10 mouse cellular contexts compared by ENCODE assay signal in the genomic region with DNA sequence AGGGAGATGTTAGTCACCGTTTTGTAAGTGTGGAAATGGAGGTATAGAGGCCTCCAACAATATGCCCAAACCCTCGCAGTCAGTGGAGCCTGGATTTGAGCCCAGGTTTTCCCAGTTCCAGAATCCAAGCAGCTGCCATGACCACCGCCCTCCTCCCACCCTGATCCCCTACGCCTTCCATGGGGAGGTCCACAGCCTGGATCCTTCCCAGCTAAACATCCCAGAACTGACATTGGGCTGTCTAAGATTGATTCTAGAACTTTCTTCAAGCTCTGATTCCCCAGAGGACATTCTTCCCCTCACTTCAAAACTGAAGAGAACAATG.
DNase-seq lines count a peak whose midpoint lies in the region; ATAC-seq and TF ChIP-seq lines count a peak whose summit lies in the region.
"Had no signal": no experiment of that assay in that cellular context is flagged by ENCODE, and none has a peak within 500 bp of the region (broad histone marks: within the 10 kb centered on the region; RNA-seq: fewer than 3 reads in every experiment).

No protein-coding gene starts in this region.

- 79% methylated on average over 4 of the region's 4 CpGs for WGBS in forebrain, embryonic 10.5 days
- 51% methylated on average over 4 of the region's 4 CpGs for WGBS in forebrain, embryonic 13.5 days
- WGBS in intestine, embryonic 14.5 days: 71% methylated on average over 4 of the region's 4 CpGs
- 66% methylated on average over 4 of the region's 4 CpGs for WGBS in intestine, postnatal 0 days
- WGBS in limb, embryonic 15.5 days: 51% methylated on average over 4 of the region's 4 CpGs

- peak overlapping the region; percentile 40; the same call in 1 of the 2 replicates for H3K27ac ChIP-seq in forebrain, embryonic 10.5 days
- no peak overlapping the region for H3K27ac ChIP-seq in forebrain, embryonic 13.5 days
- H3K27ac ChIP-seq in intestine, embryonic 14.5 days (ENCODE audit: low read depth): peak overlapping the region; percentile 24; the same call in 1 of the 2 replicates
- H3K27ac ChIP-seq in intestine, postnatal 0 days (ENCODE audit: low read depth, low read length): no peak overlapping the region
- H3K27ac ChIP-seq in embryonic fibroblast, embryonic 13.5 days (ENCODE audit: insufficient read depth, low read length): peak overlapping the region; percentile 28
- peak overlapping the region; percentile 60 for H3K27ac ChIP-seq in limb, embryonic 15.5 days
- H3K27ac ChIP-seq: liver, embryonic 12.5 days had no signal

- H3K36me3 ChIP-seq in forebrain, embryonic 10.5 days (replicated peaks): no peaks in the 10 kb centered on the region
- no peaks in the 10 kb centered on the region for H3K36me3 ChIP-seq in forebrain, embryonic 13.5 days (ENCODE audit: poor library complexity, severe bottlenecking)
- no peaks in the 10 kb centered on the region for H3K36me3 ChIP-seq in intestine, embryonic 14.5 days (ENCODE audit: control insufficient read depth, insufficient read depth, low read length)
- H3K36me3 ChIP-seq in intestine, postnatal 0 days (ENCODE audit: control insufficient read depth, insufficient read depth): no peaks in the 10 kb centered on the region
- no peaks in the 10 kb centered on the region for H3K36me3 ChIP-seq in limb, embryonic 15.5 days
- H3K36me3 ChIP-seq: liver, embryonic 12.5 days had no signal

- peaks cover 8% of the 10 kb centered on the region for H3K27me3 ChIP-seq in forebrain, embryonic 10.5 days (ENCODE audit: poor library complexity, severe bottlenecking)
- peaks cover 8% of the 10 kb centered on the region for H3K27me3 ChIP-seq in forebrain, embryonic 13.5 days
- no peaks in the 10 kb centered on the region for H3K27me3 ChIP-seq in intestine, embryonic 14.5 days (replicated peaks; ENCODE audit: control insufficient read depth, insufficient read depth, low read length)
- H3K27me3 ChIP-seq in intestine, postnatal 0 days (replicated peaks; ENCODE audit: control insufficient read depth, insufficient read depth, low read length): no peaks in the 10 kb centered on the region
- H3K27me3 ChIP-seq in limb, embryonic 15.5 days: no peaks in the 10 kb centered on the region
- H3K27me3 ChIP-seq: liver, embryonic 12.5 days had no signal

- H3K4me2 ChIP-seq in forebrain, embryonic 13.5 days: no peak overlapping the region
- no peak overlapping the region for H3K4me2 ChIP-seq in intestine, embryonic 14.5 days (ENCODE audit: low read length)
- H3K4me2 ChIP-seq in intestine, postnatal 0 days (replicated peaks; ENCODE audit: low read depth): no peak overlapping the region
- H3K4me2 ChIP-seq in limb, embryonic 15.5 days: no peak overlapping the region
- H3K4me2 ChIP-seq: liver, embryonic 12.5 days had no signal

- no peaks in the 10 kb centered on the region for H3K9me3 ChIP-seq in forebrain, embryonic 10.5 days
- no peaks in the 10 kb centered on the region for H3K9me3 ChIP-seq in forebrain, embryonic 13.5 days (replicated peaks)
- no peaks in the 10 kb centered on the region for H3K9me3 ChIP-seq in intestine, embryonic 14.5 days (ENCODE audit: control insufficient read depth, low read length)
- no peaks in the 10 kb centered on the region for H3K9me3 ChIP-seq in intestine, postnatal 0 days (ENCODE audit: control insufficient read depth)
- no peaks in the 10 kb centered on the region for H3K9me3 ChIP-seq in limb, embryonic 15.5 days
- H3K9me3 ChIP-seq: liver, embryonic 12.5 days had no signal

- H3K4me1 ChIP-seq in forebrain, embryonic 10.5 days: peaks cover 28% of the 10 kb centered on the region
- peaks cover 16% of the 10 kb centered on the region for H3K4me1 ChIP-seq in forebrain, embryonic 13.5 days
- peaks cover 13% of the 10 kb centered on the region for H3K4me1 ChIP-seq in intestine, embryonic 14.5 days (replicated peaks; ENCODE audit: control insufficient read depth, insufficient read depth, low read length)
- H3K4me1 ChIP-seq in intestine, postnatal 0 days (replicated peaks; ENCODE audit: control insufficient read depth, insufficient read depth, low read length): no peaks in the 10 kb centered on the region
- H3K4me1 ChIP-seq in embryonic fibroblast, embryonic 13.5 days (ENCODE audit: control insufficient read depth, insufficient read depth, low read length): peaks cover 5% of the 10 kb centered on the region; the same call in 1 of the 2 replicates
- H3K4me1 ChIP-seq in limb, embryonic 15.5 days: peaks cover 20% of the 10 kb centered on the region
- H3K4me1 ChIP-seq: liver, embryonic 12.5 days had no signal

- no peak for DNase-seq in forebrain, embryonic 10.5 days (ENCODE audit: extremely low spot score, low spot score)
- no peak for DNase-seq in intestine, embryonic 14.5 days (ENCODE audit: low spot score)
- DNase-seq in retina, postnatal 1 day: no peak
- no peak for DNase-seq in Muller cell, postnatal 12 days (ENCODE audit: inconsistent ontology term)
- DNase-seq: cerebellum, adult 9-10 months had no signal

- no peak for ATAC-seq in forebrain, embryonic 13.5 days
- ATAC-seq in intestine, embryonic 14.5 days (replicated peaks; ENCODE audit: low FRiP score, low TSS enrichment, low read depth): no peak
- no peak for ATAC-seq in intestine, postnatal 0 days
- ATAC-seq in limb, embryonic 15.5 days (ENCODE audit: insufficient number of reproducible peaks, low FRiP score, low TSS enrichment, low read depth): no peak
- ATAC-seq: liver, embryonic 12.5 days had no signal

- no peak overlapping the region for H3K9ac ChIP-seq in forebrain, embryonic 13.5 days
- no peak overlapping the region for H3K9ac ChIP-seq in intestine, embryonic 14.5 days (ENCODE audit: low read length)
- H3K9ac ChIP-seq in intestine, postnatal 0 days (ENCODE audit: low read depth, low read length): no peak overlapping the region
- no peak overlapping the region for H3K9ac ChIP-seq in limb, embryonic 15.5 days
- H3K9ac ChIP-seq: liver, embryonic 12.5 days had no signal

- no peak overlapping the region for H3K4me3 ChIP-seq in forebrain, embryonic 10.5 days
- H3K4me3 ChIP-seq in forebrain, embryonic 13.5 days: no peak overlapping the region
- H3K4me3 ChIP-seq in intestine, embryonic 14.5 days (ENCODE audit: low read depth, low read length): no peak overlapping the region
- no peak overlapping the region for H3K4me3 ChIP-seq in intestine, postnatal 0 days (ENCODE audit: low read depth, low read length)
- H3K4me3 ChIP-seq in embryonic fibroblast, embryonic 13.5 days (ENCODE audit: insufficient read depth, low read length): no peak overlapping the region
- H3K4me3 ChIP-seq in limb, embryonic 15.5 days: no peak overlapping the region
- H3K4me3 ChIP-seq: liver, embryonic 12.5 days had no signal

- TF ChIP-seq POLR2A in embryonic fibroblast, embryonic 13.5 days (IDR thresholded peaks at IDR 0.05; ENCODE audit: low read depth, low read length): no peak

- TF ChIP-seq CTCF in intestine, postnatal 0 days (IDR thresholded peaks at IDR 0.05; ENCODE audit: low read depth): no peak
- no peak for TF ChIP-seq CTCF in embryonic fibroblast, embryonic 13.5 days (IDR thresholded peaks at IDR 0.05; ENCODE audit: borderline replicate concordance, insufficient read depth, low read length)

Comparison
In these comparisons a context has a peak if more than half of its experiments do, and no peak if none do; other contexts are left out.
1. H3K27ac ChIP-seq: peak in forebrain, embryonic 10.5 days (single experiment), intestine, embryonic 14.5 days (single experiment), embryonic fibroblast, embryonic 13.5 days (single experiment) and limb, embryonic 15.5 days (single experiment); none in forebrain, embryonic 13.5 days (single experiment) and intestine, postnatal 0 days (single experiment).